Comparison of ENCODE assay signal across 8 mouse cellular contexts in the genomic region with DNA sequence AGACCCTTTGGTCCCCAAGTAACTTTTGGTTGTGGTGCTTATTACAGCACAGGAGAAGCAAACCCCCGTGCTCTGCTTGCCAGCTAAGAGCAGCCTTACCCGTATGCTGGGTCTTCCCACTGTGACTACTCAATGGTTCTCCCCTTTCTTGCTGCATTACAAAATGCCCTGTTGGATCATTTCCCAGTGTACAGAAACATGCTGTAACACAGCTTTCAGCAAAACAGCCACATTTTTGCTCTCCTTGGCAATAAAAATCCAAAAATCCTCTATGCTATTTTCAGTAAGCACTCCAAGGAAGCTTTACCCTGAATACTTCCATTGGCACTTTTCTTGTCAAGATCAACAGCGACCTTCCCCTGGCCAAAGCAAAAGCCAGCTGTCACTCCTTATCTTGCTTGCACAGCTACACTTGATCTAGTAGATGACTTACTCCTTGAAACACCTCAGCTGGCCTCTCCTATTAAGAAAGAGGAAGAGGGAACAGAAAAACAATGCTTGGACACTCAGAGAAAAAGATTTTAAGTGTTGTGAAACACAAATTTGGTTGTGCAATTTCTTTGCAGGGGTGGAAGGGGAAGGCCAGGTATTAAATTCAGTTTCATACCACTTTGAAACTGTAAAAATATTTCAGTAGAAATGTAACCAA. TPM values are rescaled to one million over a fixed set of nuclear protein-coding genes. Genes with fewer than 3 reads are reported as not detected.
DNase-seq lines count a peak whose midpoint lies in the region; ATAC-seq and TF ChIP-seq lines count a peak whose summit lies in the region.

No protein-coding gene starts in this region.

- TF ChIP-seq CTCF in CH12.LX (conservative IDR thresholded peaks at IDR 0.05 in 1 of 2, IDR thresholded peaks at IDR 0.05 in 1 of 2; ENCODE audit: low read depth in 2 of 2, low read length in 2 of 2): no peak
- TF ChIP-seq CTCF in layer of hippocampus, adult 2 months (conservative IDR thresholded peaks at IDR 0.05): no peak

- H3K9me3 ChIP-seq in CH12.LX (replicated peaks; ENCODE audit: low read length): no peaks in the 10 kb centered on the region
- H3K9me3 ChIP-seq in forebrain, embryonic 13.5 days (replicated peaks): no peaks in the 10 kb centered on the region

- peaks cover 17 to 26% of the 10 kb centered on the region in 2 experiments for H3K36me3 ChIP-seq in CH12.LX (replicated peaks in 1 of 2; ENCODE audit: control insufficient read depth in 1 of 2, insufficient read depth in 1 of 2, low read length in 1 of 2)
- peaks cover 13% of the 10 kb centered on the region for H3K36me3 ChIP-seq in forebrain, embryonic 13.5 days (ENCODE audit: poor library complexity, severe bottlenecking)

- dilution Hi-C loops in CH12.LX (cut with MboI; ENCODE audit: extremely low pct_ligation_motif_present, extremely low pct_unique_long_range_greater_than_20kb, low sequenced_read_pairs): no loop called here

- ATAC-seq in forebrain, embryonic 13.5 days: no peak

- H3K79me2 ChIP-seq in CH12.LX (replicated peaks; ENCODE audit: control insufficient read depth, extremely low read depth, insufficient read depth, poor library complexity, severe bottlenecking): peaks cover 17% of the 10 kb centered on the region

- H3K4me1 ChIP-seq in CH12.LX (ENCODE audit: control insufficient read depth in 1 of 2, insufficient read depth in 2 of 2): peaks cover 7 to 37% of the 10 kb centered on the region in 2 experiments; a peak in 3 of 4 replicates
- H3K4me1 ChIP-seq in forebrain, embryonic 13.5 days: peaks cover 30% of the 10 kb centered on the region

- H3K4me3 ChIP-seq in CH12.LX (replicated peaks in 1 of 3; ENCODE audit: low read depth in 2 of 3, low read length in 2 of 3, poor library complexity in 1 of 3): peak overlapping the region in 2 of 3 experiments; percentile 8 to 11
- no peak overlapping the region for H3K4me3 ChIP-seq in forebrain, embryonic 13.5 days
- peak overlapping the region; percentile 58 for H3K4me3 ChIP-seq in layer of hippocampus, adult 2 months

- TF ChIP-seq POLR2A in CH12.LX (IDR thresholded peaks at IDR 0.05; ENCODE audit: low read depth, low read length): no peak

- H3K4me2 ChIP-seq in CH12.LX (ENCODE audit: insufficient read depth, low read depth, poor library complexity, severe bottlenecking): peak overlapping the region; percentile 88
- peak overlapping the region; percentile 32 for H3K4me2 ChIP-seq in forebrain, embryonic 13.5 days

- H3K27me3 ChIP-seq in CH12.LX (replicated peaks): no peaks in the 10 kb centered on the region
- no peaks in the 10 kb centered on the region for H3K27me3 ChIP-seq in forebrain, embryonic 13.5 days

- peak overlapping the region; percentile 16; the same call in 1 of the 2 replicates for H3K27ac ChIP-seq in CH12.LX (ENCODE audit: insufficient read depth, low read depth)
- no peak overlapping the region for H3K27ac ChIP-seq in forebrain, embryonic 13.5 days
- H3K27ac ChIP-seq in layer of hippocampus, adult 2 months: peak overlapping the region; percentile 65; the same call in 1 of the 2 replicates

- WGBS in forebrain, embryonic 13.5 days: 77% methylated on average over 3 of the region's 3 CpGs

- no peak for TF ChIP-seq RAD21 in CH12.LX (IDR thresholded peaks at IDR 0.05; ENCODE audit: low read depth, low read length)

- no peak for TF ChIP-seq EP300 in CH12.LX (IDR thresholded peaks at IDR 0.05; ENCODE audit: low read length)

- in situ Hi-C loops in CH12.LX (cut with MboI; ENCODE audit: low pct_ligation_motif_present, low pct_unique_long_range_greater_than_20kb, low sequenced_read_pairs): no loop called here

- peak overlapping the region; percentile 73 for H3K9ac ChIP-seq in CH12.LX (ENCODE audit: insufficient read depth, low read depth)
- 0 out of 2 replicates have a peak overlapping the region, but pooled peaks have one; percentile 16 for H3K9ac ChIP-seq in forebrain, embryonic 13.5 days

- peak; percentile 13 for DNase-seq in cerebellum, adult 9-11 months
- DNase-seq in cerebellum, postnatal 4 days (ENCODE audit: low spot score in 2 of 2): no peak
- no peak for DNase-seq in CH12.LX (ENCODE audit: extremely low read depth)
- DNase-seq in layer of hippocampus, adult 2 months (ENCODE audit: low spot score in 2 of 2): peak; percentile 48 to 68
- peak; percentile 69 for DNase-seq in lung, postnatal 36 days
- DNase-seq in B cell, adult 2 months: no peak
- DNase-seq in retina, embryonic 14.5 days (ENCODE audit: low spot score): no peak

TF ChIP-seq in CH12.LX, 34 proteins besides CTCF, POLR2A, EP300 and RAD21:
- TF ChIP-seq MAFK (IDR thresholded peaks at IDR 0.05; ENCODE audit: insufficient replicate concordance, low read length) (no peak), KAT2A (IDR thresholded peaks at IDR 0.05; ENCODE audit: insufficient replicate concordance, low read length) (no peak), NELFE (IDR thresholded peaks at IDR 0.05; ENCODE audit: low read depth, low read length) (peak; percentile 17; the same call in 1 of the 2 replicates), USF1 (IDR thresholded peaks at IDR 0.05; ENCODE audit: low read depth, low read length) (no peak)

RNA-seq across cellular contexts. Expression of a gene that starts 2.1 kb away (rescaled TPM):
- 24.4 and 32.4 TPM in 2 replicates for total RNA-seq in CH12.LX (2012; rRNA removed)
- total RNA-seq in CH12.LX (2014; rRNA removed): 33.1 and 34.1 TPM in 2 replicates
- 24.8 and 28.2 TPM in 2 replicates for polyA plus RNA-seq in CH12.LX (2012; ENCODE audit: insufficient read length, low read depth)
- 67.6 and 70.0 TPM in 2 replicates for polyA plus RNA-seq in forebrain, embryonic 13.5 days (2015; fragmentation: Nextera tagmentation; extraction: Ambion mirVana)
- 10 to 100 TPM; 46.9 to 51.7 TPM for total RNA-seq in layer of hippocampus, adult 2 months (2021)

RNA-seq across cellular contexts. Expression of a gene that starts 26.5 kb away (rescaled TPM):
- total RNA-seq in CH12.LX (2012; rRNA removed) (0.25 and 0.38 TPM in 2 replicates), CH12.LX (2014; rRNA removed) (1.7 and 2.2 TPM in 2 replicates)
- 1.9 and 3.3 TPM in 2 replicates for polyA plus RNA-seq in CH12.LX (2012; ENCODE audit: insufficient read length, low read depth)
- polyA plus RNA-seq in forebrain, embryonic 13.5 days (2015; fragmentation: Nextera tagmentation; extraction: Ambion mirVana): not detected in 2 replicates
- total RNA-seq in layer of hippocampus, adult 2 months (2021): not detected

Comparison
In these comparisons a context has a peak if more than half of its experiments do, and no peak if none do; other contexts are left out.
1. DNase-seq: peak in cerebellum, adult 9-11 months (single experiment), layer of hippocampus, adult 2 months (2 of 2) and lung, postnatal 36 days (single experiment); none in cerebellum, postnatal 4 days (0 of 2), CH12.LX (single experiment), B cell, adult 2 months (0 of 2) and retina, embryonic 14.5 days (single experiment).